Mouse (Mus musculus): ENCODE measurements around the gene Proser1. TPM values are rescaled to one million over a fixed set of nuclear protein-coding genes. Genes with fewer than 3 reads are reported as not detected.

Gene Proser1
- polyA plus RNA-seq, 1 experiment, result 28.9 TPM

GRCm38 (mm10) chr3:53488353-53488752 lies 24.9 kb downstream of the Proser1 start, which contains the start of gene Stoml3:
TSS of gene Stoml3 (plus strand) at chr3:53488653.
- WGBS, result 76% methylated on average over 6 of the region's 6 CpGs
- no peaks in the 10 kb centered on the region for H3K27me3 ChIP-seq (ENCODE audit: control insufficient read depth, insufficient read depth, low read length)
- no peaks in the 10 kb centered on the region for H3K36me3 ChIP-seq (ENCODE audit: control insufficient read depth, insufficient read depth, low read length)
- H3K27ac ChIP-seq (ENCODE audit: insufficient read depth, low read depth, low read length), result no peak within 1 kb of the TSS
- TF ChIP-seq POLR2A (IDR thresholded peaks at IDR 0.05; ENCODE audit: low read depth, low read length), result no peak
- TF ChIP-seq CTCF (IDR thresholded peaks at IDR 0.05; ENCODE audit: extremely low read depth, insufficient read length, insufficient replicate concordance, low read depth, low read length), result no peak
- H3K4me1 ChIP-seq (ENCODE audit: control insufficient read depth, insufficient read depth, insufficient read length, low read length), result no peaks in the 10 kb centered on the region; the same call in 1 of the 2 replicates
- H3K4me3 ChIP-seq (ENCODE audit: low read depth, low read length), result no peak within 1 kb of the TSS

GRCm38 (mm10) chr3:53498351-53498905 lies 35.0 kb downstream of the Proser1 start:
- H3K27ac ChIP-seq (ENCODE audit: insufficient read depth, low read depth, low read length), result no peak overlapping the region
- no peak overlapping the region for H3K4me3 ChIP-seq (ENCODE audit: low read depth, low read length)
- H3K36me3 ChIP-seq (ENCODE audit: control insufficient read depth, insufficient read depth, low read length), result no peaks in the 10 kb centered on the region
- H3K27me3 ChIP-seq (ENCODE audit: control insufficient read depth, insufficient read depth, low read length), result no peaks in the 10 kb centered on the region
- 21% methylated on average over 6 of the region's 6 CpGs for WGBS
- TF ChIP-seq CTCF (IDR thresholded peaks at IDR 0.05; ENCODE audit: extremely low read depth, insufficient read length, insufficient replicate concordance, low read depth, low read length), result no peak
- no peak for TF ChIP-seq POLR2A (IDR thresholded peaks at IDR 0.05; ENCODE audit: low read depth, low read length)
- H3K4me1 ChIP-seq (ENCODE audit: control insufficient read depth, insufficient read depth, insufficient read length, low read length), result no peaks in the 10 kb centered on the region

GRCm38 (mm10) chr3:53502428-53502827 lies 39.0 kb downstream of the Proser1 start:
- H3K27me3 ChIP-seq (ENCODE audit: control insufficient read depth, insufficient read depth, low read length), result no peaks in the 10 kb centered on the region
- no peak overlapping the region for H3K27ac ChIP-seq (ENCODE audit: insufficient read depth, low read depth, low read length)
- WGBS, result 36% methylated on average over 6 of the region's 6 CpGs
- H3K36me3 ChIP-seq (ENCODE audit: control insufficient read depth, insufficient read depth, low read length), result no peaks in the 10 kb centered on the region
- TF ChIP-seq CTCF (IDR thresholded peaks at IDR 0.05; ENCODE audit: extremely low read depth, insufficient read length, insufficient replicate concordance, low read depth, low read length) (no peak), POLR2A (IDR thresholded peaks at IDR 0.05; ENCODE audit: low read depth, low read length) (no peak)
- no peak overlapping the region for H3K4me3 ChIP-seq (ENCODE audit: low read depth, low read length)
- no peaks in the 10 kb centered on the region for H3K4me1 ChIP-seq (ENCODE audit: control insufficient read depth, insufficient read depth, insufficient read length, low read length)

GRCm38 (mm10) chr3:53513096-53513495 lies 49.6 kb downstream of the Proser1 start:
- TF ChIP-seq CTCF (IDR thresholded peaks at IDR 0.05; ENCODE audit: extremely low read depth, insufficient read length, insufficient replicate concordance, low read depth, low read length), result no peak
- no peak for TF ChIP-seq POLR2A (IDR thresholded peaks at IDR 0.05; ENCODE audit: low read depth, low read length)
- Histone ChIP-seq H3K27me3 (ENCODE audit: control insufficient read depth, insufficient read depth, low read length) (no peaks in the 10 kb centered on the region), H3K4me1 (ENCODE audit: control insufficient read depth, insufficient read depth, insufficient read length, low read length) (no peaks in the 10 kb centered on the region), H3K27ac (ENCODE audit: insufficient read depth, low read depth, low read length) (no peak overlapping the region), H3K36me3 (ENCODE audit: control insufficient read depth, insufficient read depth, low read length) (no peaks in the 10 kb centered on the region), H3K4me3 (ENCODE audit: low read depth, low read length) (no peak overlapping the region)
- 38% methylated on average over 5 of the region's 5 CpGs for WGBS

GRCm38 (mm10) chr3:53514221-53515065 lies 51.0 kb downstream of the Proser1 start:
- no peak overlapping the region for H3K4me3 ChIP-seq (ENCODE audit: low read depth, low read length)
- no peaks in the 10 kb centered on the region for H3K27me3 ChIP-seq (ENCODE audit: control insufficient read depth, insufficient read depth, low read length)
- no peak overlapping the region for H3K27ac ChIP-seq (ENCODE audit: insufficient read depth, low read depth, low read length)
- H3K36me3 ChIP-seq (ENCODE audit: control insufficient read depth, insufficient read depth, low read length), result no peaks in the 10 kb centered on the region
- 77% methylated on average over 4 of the region's 4 CpGs for WGBS
- H3K4me1 ChIP-seq (ENCODE audit: control insufficient read depth, insufficient read depth, insufficient read length, low read length), result no peaks in the 10 kb centered on the region
- TF ChIP-seq POLR2A (IDR thresholded peaks at IDR 0.05; ENCODE audit: low read depth, low read length), result no peak
- TF ChIP-seq CTCF (IDR thresholded peaks at IDR 0.05; ENCODE audit: extremely low read depth, insufficient read length, insufficient replicate concordance, low read depth, low read length), result no peak

- H3K27ac ChIP-seq (ENCODE audit: insufficient read depth, low read depth, low read length), result no peak overlapping the region
- no peak for TF ChIP-seq CTCF (IDR thresholded peaks at IDR 0.05; ENCODE audit: extremely low read depth, insufficient read length, insufficient replicate concordance, low read depth, low read length)
- TF ChIP-seq POLR2A (IDR thresholded peaks at IDR 0.05; ENCODE audit: low read depth, low read length), result no peak
- 83% methylated on average over 10 of the region's 10 CpGs for WGBS
- H3K4me1 ChIP-seq (ENCODE audit: control insufficient read depth, insufficient read depth, insufficient read length, low read length), result peaks cover 2% of the 10 kb centered on the region; the same call in 1 of the 2 replicates
- H3K36me3 ChIP-seq (ENCODE audit: control insufficient read depth, insufficient read depth, low read length), result no peaks in the 10 kb centered on the region
- no peak overlapping the region for H3K4me3 ChIP-seq (ENCODE audit: low read depth, low read length)
- no peaks in the 10 kb centered on the region for H3K27me3 ChIP-seq (ENCODE audit: control insufficient read depth, insufficient read depth, low read length)
These were observed 59.3 kb downstream of the Proser1 start for GRCm38 (mm10) chr3:53522794-53523193.

GRCm38 (mm10) chr3:53525737-53526136 lies 62.3 kb downstream of the Proser1 start:
- 11% methylated on average over 21 of the region's 21 CpGs for WGBS
- Histone ChIP-seq H3K4me3 (ENCODE audit: low read depth, low read length) (peak overlapping the region; percentile 43), H3K27me3 (ENCODE audit: control insufficient read depth, insufficient read depth, low read length) (no peaks in the 10 kb centered on the region), H3K27ac (ENCODE audit: insufficient read depth, low read depth, low read length) (no peak overlapping the region), H3K4me1 (ENCODE audit: control insufficient read depth, insufficient read depth, insufficient read length, low read length) (peaks cover 2% of the 10 kb centered on the region; the same call in 1 of the 2 replicates), H3K36me3 (ENCODE audit: control insufficient read depth, insufficient read depth, low read length) (no peaks in the 10 kb centered on the region)
- TF ChIP-seq POLR2A (IDR thresholded peaks at IDR 0.05; ENCODE audit: low read depth, low read length) (no peak), CTCF (IDR thresholded peaks at IDR 0.05; ENCODE audit: extremely low read depth, insufficient read length, insufficient replicate concordance, low read depth, low read length) (peak; percentile 51; the same call in 1 of the 2 replicates)
